Mouse (Mus musculus) liver, embryonic 14.5 days (tissue): Measurements from ENCODE around the gene Disp1. TPM values are rescaled to one million over a fixed set of nuclear protein-coding genes. Genes with fewer than 3 reads are reported as not detected.

Experiments
- ATAC-seq: fragments of 200-750 bp; cut with Nextera tagmentation; 2 replicates; pipeline ENCODE4 v1.8.0; 2017; ENCODE audit warnings: moderate number of reproducible peaks, mild to moderate bottlenecking, moderate library complexity; ENCODE audit not compliant: insufficient read depth
- DNase-seq, 3 experiments: peaks; one replicate each; pipeline ENCODE4 v3.0.0-alpha.2; 2012 to 2013; ENCODE audit warnings: low read depth in 3 of 3, low spot score in 3 of 3
- H3K27ac ChIP-seq: fragments of 300-500 bp; sonication (generic); 2 replicates; pipeline ENCODE4 v1.5.1; 2014; ENCODE audit warnings: moderate library complexity, mild to moderate bottlenecking, control low read depth, inconsistent platforms
- H3K27me3 ChIP-seq: fragments of 300-500 bp; sonication (generic); 2 replicates; pipeline ENCODE4 v1.6.1; 2014; ENCODE audit warnings: mild to moderate bottlenecking, low read length, moderate library complexity; ENCODE audit not compliant: control insufficient read depth, insufficient read depth
- H3K36me3 ChIP-seq: fragments of 300-500 bp; sonication (generic); replicated peaks from 2 replicates; pipeline ENCODE4 v1.6.1; 2014; ENCODE audit warnings: low read depth; ENCODE audit not compliant: control insufficient read depth, insufficient read depth
- H3K4me1 ChIP-seq, 2 experiments: fragments of 200-500 bp in 1 of 2; fragments of 300-500 bp in 1 of 2; sonication (generic) in 1 of 2; replicated peaks; 2 replicates each; pipeline ENCODE4 v1.6.1; 2012 to 2014; ENCODE audit warnings: antibody characterized with exemption in 1 of 2, inconsistent platforms in 1 of 2, low read length in 1 of 2; ENCODE audit not compliant: control insufficient read depth in 2 of 2, insufficient read depth in 2 of 2
- H3K4me2 ChIP-seq: fragments of 300-500 bp; sonication (generic); 2 replicates; pipeline ENCODE4 v1.6.1; 2014; ENCODE audit warnings: low read depth, mild to moderate bottlenecking, control low read depth, moderate library complexity
- H3K4me3 ChIP-seq, 2 experiments: fragments of 200-500 bp in 1 of 2; fragments of 300-500 bp in 1 of 2; sonication (generic) in 1 of 2; 2 replicates each; pipeline ENCODE4 v1.5.1; 2012 to 2014; ENCODE audit warnings: low read depth in 2 of 2, low read length in 2 of 2, mild to moderate bottlenecking in 2 of 2, control low read depth in 1 of 2, inconsistent platforms in 1 of 2, moderate library complexity in 1 of 2; ENCODE audit not compliant: insufficient read depth in 1 of 2
- H3K9ac ChIP-seq: fragments of 300-500 bp; sonication (generic); replicated peaks from 2 replicates; pipeline ENCODE4 v1.6.1; 2014; ENCODE audit warnings: mild to moderate bottlenecking, control low read depth, moderate library complexity
- H3K9me3 ChIP-seq: fragments of 300-500 bp; sonication (generic); 2 replicates; pipeline ENCODE4 v1.6.1; 2016; ENCODE audit warnings: low read length, mixed read lengths; ENCODE audit not compliant: control insufficient read depth
- CTCF ChIP-seq: IDR thresholded peaks from 2 replicates; pipeline ENCODE4 v1.5.1; 2016; ENCODE audit warnings: antibody characterized with exemption, low read depth, control low read depth
- EP300 ChIP-seq: IDR thresholded peaks from 2 replicates; pipeline ENCODE4 v1.6.1; 2016; ENCODE audit warnings: antibody characterized with exemption, low read depth
- WGBS: fragments of 180-500 bp; shearing (Covaris S2); extraction: QIAGEN DNeasy Blood & Tissue Kit; methylation state at CpG from one replicate; pipeline ENCODE4 v1.1.7; 2014; ENCODE audit not compliant: insufficient replicate concordance; 5-methylcytosine and 5-hydroxymethylcytosine counted together
- polyA plus RNA-seq, 2 experiments: library from polyadenylated mRNA; depleted of rRNA in 1 of 2; stranded (reverse) in 1 of 2; unstranded in 1 of 2; fragments of >200 nt; fragmentation: Nextera tagmentation in 1 of 2; extraction: Ambion mirVana in 1 of 2; gene quantifications; 2 replicates each; pipeline versions ENCODE4 v1.2.1 to v1.2.3; 2012 to 2014

Gene Disp1
- polyA plus RNA-seq, 2 experiments = 2.0 to 2.4 TPM

DNA sequence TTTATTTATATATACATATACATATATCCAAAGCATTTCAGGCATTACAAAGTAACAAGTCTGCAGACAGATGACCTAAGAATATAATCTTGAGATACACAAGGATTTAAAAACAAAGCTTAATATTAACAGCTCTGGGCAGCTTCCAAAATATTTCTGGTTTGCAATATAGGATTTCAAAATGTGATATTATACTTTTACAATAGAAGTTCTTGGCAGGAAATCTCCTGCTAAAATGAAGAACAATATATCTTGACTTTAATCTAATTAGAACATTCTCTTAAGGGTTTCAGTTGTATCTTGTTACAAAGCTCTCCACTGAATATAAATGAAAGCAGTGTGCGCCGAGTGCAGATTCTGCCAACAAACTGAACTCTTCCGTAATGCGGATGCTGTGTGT is 68.0 kb downstream of the Disp1 start:
- H3K4me2 ChIP-seq = no peak overlapping the region
- no peak overlapping the region for H3K9ac ChIP-seq
- no peak for ATAC-seq
- no peak overlapping the region for H3K27ac ChIP-seq
- no peaks in the 10 kb centered on the region for H3K9me3 ChIP-seq
- no peak overlapping the region for H3K4me3 ChIP-seq
- no peaks in the 10 kb centered on the region for H3K36me3 ChIP-seq
- no peaks in the 10 kb centered on the region for H3K27me3 ChIP-seq
- DNase-seq = no peak
- TF ChIP-seq EP300 (no peak), CTCF (no peak)
- 85% methylated on average over 4 of the region's 4 CpGs for WGBS
- peaks cover 0 to 5% of the 10 kb centered on the region in 2 experiments; a peak in 1 of 4 replicates for H3K4me1 ChIP-seq

DNA sequence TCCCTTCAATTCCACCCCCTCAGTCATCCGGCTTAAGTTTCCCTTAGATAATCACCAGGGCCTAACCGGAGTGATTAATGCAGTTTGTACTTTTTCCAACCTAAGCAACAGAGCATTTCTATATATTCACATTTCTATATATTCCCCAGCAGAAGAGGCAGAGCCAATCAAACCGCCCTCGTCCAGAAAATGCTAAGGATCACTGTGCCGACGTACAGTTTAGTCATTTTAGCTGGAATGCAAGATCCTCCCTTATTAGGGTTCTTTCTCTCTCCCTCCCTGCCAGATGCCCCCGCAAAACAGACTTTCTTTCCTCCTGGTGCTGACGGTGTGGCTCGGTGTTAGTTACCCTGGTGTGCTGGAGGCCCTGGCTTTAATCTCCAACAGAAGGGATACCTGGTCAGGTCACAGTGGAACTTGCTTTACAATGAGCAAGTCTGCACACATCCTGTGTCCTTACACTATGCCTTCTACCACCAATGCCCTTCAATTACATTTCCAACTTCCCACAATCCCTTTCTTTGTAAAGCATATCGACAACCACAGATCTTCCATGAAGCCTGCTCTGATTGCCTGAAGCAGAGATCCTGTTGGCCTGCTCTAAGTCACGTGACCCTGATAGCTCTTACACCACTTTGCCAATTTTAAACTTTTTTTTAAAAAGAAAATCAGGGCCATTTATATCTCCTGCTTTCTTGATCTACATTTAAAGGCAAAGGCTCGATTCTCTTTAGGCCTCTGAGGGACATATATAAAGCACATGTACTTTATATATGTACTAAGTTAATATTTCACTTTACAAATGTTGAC is 69.6 kb downstream of the Disp1 start:
- H3K9me3 ChIP-seq = no peaks in the 10 kb centered on the region
- ATAC-seq (no peak), DNase-seq (no peak)
- H3K27me3 ChIP-seq = no peaks in the 10 kb centered on the region
- no peak overlapping the region for H3K4me3 ChIP-seq
- WGBS = 69% methylated on average over 12 of the region's 12 CpGs
- TF ChIP-seq EP300 (no peak), CTCF (no peak)
- H3K36me3 ChIP-seq = no peaks in the 10 kb centered on the region
- H3K4me2 ChIP-seq = no peak overlapping the region
- H3K4me1 ChIP-seq = peaks cover 0 to 11% of the 10 kb centered on the region in 2 experiments; a peak in 2 of 4 replicates
- no peak overlapping the region for H3K27ac ChIP-seq
- H3K9ac ChIP-seq = no peak overlapping the region

DNA sequence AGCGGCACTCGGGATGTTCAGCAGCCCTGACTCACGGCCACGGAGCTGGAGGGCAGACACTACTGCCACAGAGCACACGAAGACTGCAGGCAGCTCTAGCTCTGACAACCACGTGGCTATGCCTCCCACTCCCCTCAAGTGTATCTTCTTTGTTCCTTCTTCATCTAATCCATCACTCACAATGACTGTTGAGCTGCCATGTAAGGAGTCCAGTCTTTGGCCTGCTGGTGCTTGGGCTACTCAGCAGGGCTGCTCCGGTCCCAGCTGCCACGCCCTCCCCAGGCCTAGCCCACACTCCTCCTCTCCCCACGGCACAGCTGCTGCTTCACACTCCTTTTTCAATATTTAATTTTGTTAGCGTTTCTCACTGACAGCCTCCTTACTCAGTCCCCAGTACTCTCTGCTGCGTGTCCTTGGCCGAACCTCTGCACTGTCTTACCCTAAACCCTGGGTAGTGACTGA is 70.9 kb downstream of the Disp1 start:
- 55% methylated on average over 12 of the region's 12 CpGs for WGBS
- Histone ChIP-seq H3K27ac (no peak overlapping the region), H3K4me2 (no peak overlapping the region), H3K36me3 (no peaks in the 10 kb centered on the region), H3K4me1 (peaks cover 2 to 15% of the 10 kb centered on the region in 2 experiments; a peak in 2 of 4 replicates), H3K27me3 (no peaks in the 10 kb centered on the region), H3K4me3 (no peak overlapping the region), H3K9me3 (no peaks in the 10 kb centered on the region), H3K9ac (no peak overlapping the region)
- ATAC-seq = no peak
- DNase-seq = no peak
- no peak for TF ChIP-seq EP300
- TF ChIP-seq CTCF = no peak

DNA sequence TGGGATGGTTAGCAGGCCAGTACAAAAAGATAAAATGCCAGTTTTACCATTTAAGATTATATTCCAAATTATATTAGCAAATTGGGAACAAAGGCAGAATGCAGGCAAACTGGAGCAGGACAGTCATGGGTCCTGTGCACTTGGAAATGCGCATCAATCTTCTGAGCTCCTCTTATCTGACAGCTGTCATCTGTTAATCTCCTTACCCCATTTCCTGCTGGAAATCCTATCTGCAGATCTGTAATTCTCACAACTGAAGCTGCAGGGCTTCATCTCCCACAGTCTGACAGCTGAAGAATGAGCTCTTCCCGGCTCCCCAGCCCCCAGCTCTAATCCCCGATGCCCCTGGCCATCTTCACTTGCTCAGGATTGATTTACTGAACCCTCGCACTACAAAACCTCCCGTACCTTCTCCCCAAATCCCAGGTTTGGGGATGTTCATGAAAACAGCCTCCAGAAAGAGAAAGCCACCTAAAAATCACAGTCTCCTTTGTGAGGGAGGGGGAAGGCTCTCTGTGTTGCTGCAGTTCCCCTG is 71.7 kb downstream of the Disp1 start:
- 23% methylated on average over 5 of the region's 5 CpGs for WGBS
- no peak overlapping the region for H3K27ac ChIP-seq
- no peak overlapping the region for H3K4me2 ChIP-seq
- peaks cover 2 to 17% of the 10 kb centered on the region in 2 experiments; a peak in 2 of 4 replicates for H3K4me1 ChIP-seq
- DNase-seq = no peak
- H3K4me3 ChIP-seq = no peak overlapping the region
- H3K36me3 ChIP-seq = no peaks in the 10 kb centered on the region
- no peak for ATAC-seq
- TF ChIP-seq CTCF (no peak), EP300 (no peak)
- H3K9ac ChIP-seq = no peak overlapping the region
- no peaks in the 10 kb centered on the region for H3K9me3 ChIP-seq
- no peaks in the 10 kb centered on the region for H3K27me3 ChIP-seq

DNA sequence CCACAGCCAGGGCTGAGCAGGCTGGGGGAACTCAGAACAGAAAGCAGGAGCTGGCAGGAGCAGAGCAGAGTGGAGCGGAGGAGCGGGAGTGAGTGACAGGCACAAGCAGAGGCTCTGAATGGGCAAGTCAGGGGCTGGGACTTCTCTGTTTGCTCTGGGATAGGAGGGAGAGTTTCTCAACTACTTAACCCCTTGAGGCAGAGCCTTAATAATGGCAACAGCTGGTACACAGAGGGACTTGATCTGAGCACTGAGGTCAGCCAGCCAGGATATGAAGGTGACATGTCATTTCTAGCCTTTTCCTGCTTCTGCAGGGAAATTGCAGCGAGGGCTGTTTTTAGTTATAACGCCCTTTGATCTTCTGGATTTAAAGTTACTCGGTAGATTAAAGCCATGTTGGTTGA is 73.9 kb downstream of the Disp1 start:
- Histone ChIP-seq H3K27ac (no peak overlapping the region), H3K4me3 (no peak overlapping the region), H3K9ac (no peak overlapping the region), H3K4me1 (peaks cover 2 to 17% of the 10 kb centered on the region in 2 experiments; a peak in 2 of 4 replicates), H3K4me2 (peak overlapping the region; percentile 46), H3K27me3 (no peaks in the 10 kb centered on the region), H3K9me3 (no peaks in the 10 kb centered on the region), H3K36me3 (no peaks in the 10 kb centered on the region)
- DNase-seq (peak in 2 of 3 experiments; percentile 7 to 16), ATAC-seq (peak; percentile 72; the same call in 1 of the 2 replicates)
- TF ChIP-seq CTCF (no peak), EP300 (no peak)
- WGBS = 12% methylated on average over 5 of the region's 5 CpGs
